Mouse (Mus musculus): ENCODE results near the gene Ccrl2. TPM values are rescaled to one million over a fixed set of nuclear protein-coding genes. Genes with fewer than 3 reads are reported as not detected.
A peak's percentile ranks its signal among the peaks of the same experiment; 100 is the strongest.

The Ccrl2 gene
- 1 to 10 TPM; 3.5 to 3.6 TPM for total RNA-seq (2021)
- long read RNA-seq, experiment 1, transcript Ccrl2-201 (2 exons, 2,459 nt) = major isoform, 6 of 6 reads
- long read RNA-seq, experiment 1, partial matches to known transcripts = 0 of 6 reads
- long read RNA-seq, experiment 1, other reads (novel, unspliced or antisense) = 0 of 6 reads
- long read RNA-seq, experiment 2, transcript Ccrl2-201 (2 exons, 2,459 nt) = major isoform, 6 of 8 reads
- long read RNA-seq, experiment 2, partial matches to known transcripts = 0 of 8 reads
- long read RNA-seq, experiment 2, other reads (novel, unspliced or antisense) = 2 of 8 reads

DNA sequence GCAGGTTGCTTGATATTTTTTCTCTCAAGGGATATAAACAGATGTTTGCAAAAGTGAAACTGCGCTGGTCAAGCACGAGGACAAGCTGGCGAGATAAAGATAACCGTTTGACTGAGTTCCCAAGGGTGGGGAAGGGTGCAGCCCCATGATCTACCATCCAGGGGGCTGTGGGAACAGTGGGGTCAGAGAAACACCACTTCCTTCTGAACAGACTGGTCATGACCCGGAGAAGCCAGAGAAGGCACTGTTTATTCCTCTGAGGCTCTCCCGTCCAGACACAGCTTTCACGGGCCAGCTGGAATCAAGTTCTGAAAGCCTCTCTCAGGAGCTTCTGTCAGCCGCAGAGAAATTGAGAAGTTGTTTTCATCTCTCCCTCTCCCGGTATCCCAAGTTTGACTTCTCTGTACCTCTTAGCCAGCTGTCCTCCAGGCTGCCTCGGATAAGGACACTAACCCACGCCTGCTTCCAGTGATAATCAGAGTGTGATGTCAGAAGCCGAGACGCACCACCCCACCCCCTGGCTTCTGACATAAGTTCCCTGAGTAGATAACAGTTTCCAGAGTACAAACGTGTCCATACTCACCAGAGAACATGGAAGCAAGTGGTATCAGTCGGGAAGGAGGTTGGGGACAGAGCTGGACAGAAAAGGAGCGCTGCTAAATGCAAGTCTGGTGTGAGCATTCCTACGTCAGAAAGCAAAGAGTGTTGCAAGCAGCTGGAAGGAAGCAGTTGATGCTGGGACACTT, at the start of gene Ccrl2:
TSS of gene Ccrl2 (minus strand) at position 722 of the 746 bp plus-strand sequence.
- intact Hi-C loops (cut with DNase I; ENCODE audit: low total_unique reads) = no loop called here
- peak; percentile 27 for DNase-seq

DNA sequence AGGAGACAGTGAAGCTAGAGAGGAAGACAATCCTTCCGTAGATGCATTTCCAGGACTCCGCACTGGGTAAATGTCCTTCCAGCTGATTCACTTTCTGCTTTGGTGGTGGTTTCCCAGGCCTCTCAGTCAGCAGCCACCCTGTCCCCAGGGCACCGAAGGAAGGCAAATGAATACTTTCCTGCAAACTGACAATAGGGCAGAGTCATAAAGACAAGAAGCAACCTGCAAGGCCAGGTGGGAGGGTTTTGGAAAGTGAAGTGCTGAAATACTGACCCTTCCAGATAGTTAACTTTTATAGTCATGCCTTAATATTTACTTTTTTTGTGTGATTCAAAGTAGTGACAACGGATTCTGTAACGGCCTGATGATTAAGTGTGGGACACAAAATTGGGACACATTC, 46.6 kb upstream of the Ccrl2 start:
- no peak for DNase-seq
- intact Hi-C loops (cut with DNase I; ENCODE audit: low total_unique reads) = no loop called here

DNA sequence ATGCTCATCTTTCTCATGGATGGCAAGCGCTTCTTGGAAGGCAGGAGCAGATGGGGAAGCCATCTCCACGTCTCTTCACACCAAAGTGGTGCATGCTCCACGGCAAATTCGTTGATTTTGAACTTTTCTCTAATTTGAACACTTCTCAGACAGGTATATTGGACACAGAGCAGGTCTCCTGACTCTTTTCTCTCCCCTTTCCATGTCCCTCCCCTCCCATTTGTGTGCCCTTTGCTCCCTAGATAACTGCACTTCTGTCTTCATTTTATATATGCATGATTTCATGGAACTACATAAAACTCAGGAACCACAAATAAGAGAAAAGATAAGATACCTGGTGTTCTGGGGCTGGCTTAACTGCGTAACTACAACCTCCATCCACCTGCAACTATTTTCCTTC, 46.0 kb upstream of the Ccrl2 start:
- intact Hi-C loops (cut with DNase I; ENCODE audit: low total_unique reads) = no loop called here
- no peak for DNase-seq

DNA sequence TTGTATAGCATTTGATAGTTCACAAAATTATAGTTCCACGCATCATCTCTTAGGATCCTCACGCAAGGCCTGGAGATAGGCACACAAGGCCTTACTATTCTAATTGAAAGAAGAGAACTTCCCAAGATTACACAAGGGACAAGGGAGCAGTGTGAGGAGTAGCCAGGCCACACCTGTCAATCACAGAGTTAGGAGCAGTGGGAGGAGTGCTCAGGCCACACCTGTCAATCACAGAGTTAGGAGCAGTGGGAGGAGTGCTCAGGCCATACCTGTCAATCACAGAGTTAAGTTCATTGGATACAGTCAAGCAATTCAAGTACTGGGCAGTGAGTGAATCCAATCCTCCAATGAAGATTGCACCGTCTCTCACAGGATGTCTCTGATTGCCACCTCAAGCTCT, 43.1 kb upstream of the Ccrl2 start:
- intact Hi-C loops (cut with DNase I; ENCODE audit: low total_unique reads) = no loop called here
- DNase-seq = no peak

DNA sequence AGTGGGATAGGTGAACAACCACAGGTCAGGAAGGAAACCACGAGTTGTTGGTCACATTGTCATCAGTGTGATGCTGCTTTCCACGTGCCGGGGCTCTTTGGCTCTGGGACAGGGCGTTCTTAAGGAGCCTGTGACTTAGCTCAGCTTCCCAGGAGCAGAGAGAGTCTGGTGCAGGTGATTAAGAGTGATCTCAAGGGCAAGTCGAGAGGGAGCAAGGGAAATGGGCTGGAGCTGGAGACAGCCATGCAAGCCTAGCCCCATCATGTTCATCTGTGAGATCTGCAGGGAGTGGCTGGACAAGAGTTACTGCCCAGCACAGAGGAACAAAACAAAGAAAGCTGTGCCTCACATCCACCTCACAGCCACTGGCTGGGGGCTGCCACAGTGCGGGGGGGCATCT, 40.2 kb upstream of the Ccrl2 start:
- no peak for DNase-seq
- intact Hi-C loops (cut with DNase I; ENCODE audit: low total_unique reads) = loop anchor here (10.0 kb wide), 2 partner anchors 47 to 87 kb away; no protein-coding TSS in a partner anchor

DNA sequence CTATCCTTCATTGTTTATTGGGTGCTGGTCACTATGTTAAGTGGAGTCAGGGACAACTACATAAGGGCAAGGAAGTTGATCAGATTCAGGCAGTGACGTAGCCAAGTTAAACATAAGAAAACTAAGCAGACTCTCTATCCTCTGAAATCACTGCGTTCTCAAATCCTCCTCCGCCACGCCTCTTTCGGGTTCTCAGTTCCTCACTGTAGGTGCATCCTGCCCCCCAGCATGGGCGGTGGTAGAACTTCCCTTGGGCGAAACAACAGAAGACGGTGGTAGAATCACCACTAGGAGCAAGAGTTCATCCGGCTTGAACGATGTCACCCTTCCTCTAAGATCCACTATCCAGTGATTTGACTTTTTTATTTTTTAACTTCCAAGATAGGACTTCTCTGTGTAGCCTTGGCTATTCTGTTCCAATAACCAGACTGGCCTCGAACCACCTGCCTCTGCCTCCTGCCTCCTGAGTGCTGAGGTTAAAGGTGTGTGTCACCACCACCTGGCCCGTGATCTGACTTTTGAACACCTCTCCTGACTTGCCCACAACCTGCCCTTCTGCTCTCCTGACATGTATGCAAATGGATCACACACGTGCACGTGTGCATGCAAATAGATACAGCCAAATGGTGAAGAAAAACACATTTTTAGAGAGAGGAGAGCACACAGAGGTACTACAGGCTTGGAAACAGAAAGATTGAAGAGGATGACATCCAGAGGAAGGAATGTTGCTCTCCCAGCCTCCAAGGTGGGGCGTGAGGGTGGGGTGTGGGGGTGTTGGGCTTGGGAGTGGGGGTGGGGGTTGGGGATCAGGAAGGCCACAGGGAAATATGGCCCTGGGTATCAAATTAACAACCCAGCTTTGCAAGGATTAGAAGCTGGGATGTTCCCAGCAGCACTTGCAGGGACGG, 39.4 kb upstream of the Ccrl2 start:
- intact Hi-C loops (cut with DNase I; ENCODE audit: low total_unique reads) = loop anchor here (10.0 kb wide), 2 partner anchors 48 to 88 kb away; no protein-coding TSS in a partner anchor
- no peak for DNase-seq

DNA sequence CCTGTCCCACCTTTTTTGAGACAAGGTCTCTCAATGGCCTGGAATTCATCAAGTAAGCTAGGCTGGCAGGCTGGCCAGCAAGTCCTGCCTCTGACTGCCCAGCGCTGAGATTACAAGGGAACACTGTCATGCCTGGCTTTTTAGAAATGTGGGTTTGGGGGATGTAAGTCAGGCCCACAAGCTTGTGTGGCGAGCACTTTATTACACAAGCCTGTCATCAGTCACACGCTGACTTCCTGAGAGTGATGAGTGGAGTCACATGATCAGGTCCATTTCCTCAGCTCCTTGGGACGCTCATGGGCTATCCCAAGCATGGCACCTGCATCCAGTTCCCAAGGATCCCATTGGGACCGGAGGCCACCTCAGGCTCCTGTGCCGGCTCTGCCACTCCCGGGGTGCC, 38.4 kb upstream of the Ccrl2 start:
- intact Hi-C loops (cut with DNase I; ENCODE audit: low total_unique reads) = loop anchor here (10.0 kb wide), 2 partner anchors 49 to 89 kb away; no protein-coding TSS in a partner anchor
- no peak for DNase-seq

DNA sequence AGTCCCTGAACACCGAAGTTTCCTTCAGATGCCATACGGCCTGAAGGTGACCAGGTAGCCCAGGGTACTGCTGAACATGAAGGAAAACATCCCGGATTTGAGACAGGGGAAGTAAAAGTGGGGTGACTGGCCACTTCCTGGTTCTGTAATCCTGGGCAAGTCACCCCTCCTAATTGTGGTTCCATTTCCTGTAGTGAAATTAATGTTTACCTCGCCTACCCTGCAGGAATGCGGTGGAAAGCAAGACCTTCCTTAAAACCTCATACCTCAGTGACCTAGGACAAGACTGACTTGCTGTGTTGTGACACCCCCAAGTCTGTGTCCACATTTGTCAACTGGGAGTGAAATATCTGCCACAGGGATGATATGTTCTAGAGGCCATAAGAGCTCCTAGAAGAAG, 37.3 kb upstream of the Ccrl2 start:
- intact Hi-C loops (cut with DNase I; ENCODE audit: low total_unique reads) = loop anchor here (10.0 kb wide), 2 partner anchors 50 to 90 kb away; no protein-coding TSS in a partner anchor
- DNase-seq = no peak

DNA sequence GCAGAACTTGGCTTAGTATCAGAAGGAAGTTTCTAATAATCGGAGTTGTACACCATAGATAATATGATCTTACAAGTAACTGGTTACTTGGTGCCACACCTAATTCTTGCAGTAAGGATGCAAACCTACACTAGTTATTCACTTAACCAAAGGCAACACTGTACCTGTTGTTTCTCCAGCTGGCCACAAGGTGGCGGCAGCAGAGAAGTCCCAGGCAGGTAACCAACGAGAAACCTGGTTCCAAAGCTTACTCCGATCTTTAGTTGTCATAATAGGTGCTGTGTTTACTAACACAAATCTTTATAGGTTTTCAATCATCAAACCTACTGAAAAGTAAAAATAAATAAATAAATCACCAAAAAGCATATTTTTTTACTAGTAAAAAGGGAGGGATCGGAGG, 35.8 kb upstream of the Ccrl2 start:
- intact Hi-C loops (cut with DNase I; ENCODE audit: low total_unique reads) = loop anchor here (10.0 kb wide), 2 partner anchors 52 to 92 kb away; no protein-coding TSS in a partner anchor
- DNase-seq = peak; percentile 55

DNA sequence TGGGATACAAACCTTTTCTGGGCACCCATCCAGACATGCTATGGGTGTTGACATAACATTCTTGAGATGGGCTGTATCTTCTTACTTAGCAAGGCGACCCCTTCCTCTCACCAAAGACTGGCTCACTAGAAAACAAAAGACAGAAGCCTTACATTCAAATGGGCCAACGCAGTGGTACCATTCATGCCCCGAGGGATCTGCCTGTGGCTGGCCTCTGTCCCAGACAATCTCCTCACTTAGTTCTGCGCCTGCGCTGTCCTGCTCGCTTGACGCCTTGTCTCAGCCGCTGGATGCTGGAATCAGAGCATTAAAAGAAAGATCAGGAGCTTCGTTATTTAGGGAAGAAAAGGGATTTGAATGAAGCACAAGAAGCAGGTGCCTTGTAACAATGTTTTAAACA, 35.3 kb upstream of the Ccrl2 start:
- DNase-seq = peak; percentile 38
- intact Hi-C loops (cut with DNase I; ENCODE audit: low total_unique reads) = loop anchor here (10.0 kb wide), 2 partner anchors 52 to 92 kb away; no protein-coding TSS in a partner anchor

DNA sequence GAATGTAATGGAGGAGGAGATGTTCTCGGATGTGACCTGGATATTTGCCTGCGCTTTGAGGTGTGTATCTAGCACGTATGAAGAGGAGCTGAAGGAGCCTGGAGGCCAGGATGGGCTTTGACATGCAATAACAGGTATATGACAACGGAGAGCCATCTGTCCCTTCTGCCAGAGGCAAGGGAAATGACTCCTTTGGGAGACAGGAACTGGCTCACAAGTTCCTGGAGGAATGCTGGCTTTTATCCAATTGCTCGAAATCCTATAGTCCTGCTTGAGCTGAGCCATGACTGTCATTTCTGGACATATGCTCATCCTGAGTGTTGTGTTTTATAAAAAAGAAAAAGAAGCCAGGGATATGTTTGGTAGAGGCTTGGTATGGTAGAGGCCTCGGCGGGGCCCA, 31.6 kb upstream of the Ccrl2 start:
- intact Hi-C loops (cut with DNase I; ENCODE audit: low total_unique reads) = no loop called here
- DNase-seq = no peak

DNA sequence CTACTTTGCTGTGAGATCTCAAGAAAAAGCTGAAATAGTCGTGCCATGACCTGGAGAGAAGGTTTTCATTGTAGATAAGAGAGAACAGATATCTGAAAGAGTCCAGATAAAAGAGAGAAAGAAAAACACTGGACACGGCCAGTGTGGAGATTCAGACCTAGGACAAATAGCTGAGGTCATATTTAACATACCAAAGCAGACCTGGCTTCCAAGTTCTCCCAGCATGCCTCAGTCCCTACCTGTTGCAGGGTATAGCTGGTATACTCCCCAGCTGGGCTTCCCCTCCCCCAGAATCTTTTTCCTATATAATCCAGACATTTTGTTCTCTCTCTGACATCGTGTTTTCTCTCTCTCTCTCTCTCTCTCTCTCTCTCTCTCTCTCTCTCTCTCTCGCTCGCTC, 30.6 kb upstream of the Ccrl2 start:
- intact Hi-C loops (cut with DNase I; ENCODE audit: low total_unique reads) = no loop called here
- no peak for DNase-seq

DNA sequence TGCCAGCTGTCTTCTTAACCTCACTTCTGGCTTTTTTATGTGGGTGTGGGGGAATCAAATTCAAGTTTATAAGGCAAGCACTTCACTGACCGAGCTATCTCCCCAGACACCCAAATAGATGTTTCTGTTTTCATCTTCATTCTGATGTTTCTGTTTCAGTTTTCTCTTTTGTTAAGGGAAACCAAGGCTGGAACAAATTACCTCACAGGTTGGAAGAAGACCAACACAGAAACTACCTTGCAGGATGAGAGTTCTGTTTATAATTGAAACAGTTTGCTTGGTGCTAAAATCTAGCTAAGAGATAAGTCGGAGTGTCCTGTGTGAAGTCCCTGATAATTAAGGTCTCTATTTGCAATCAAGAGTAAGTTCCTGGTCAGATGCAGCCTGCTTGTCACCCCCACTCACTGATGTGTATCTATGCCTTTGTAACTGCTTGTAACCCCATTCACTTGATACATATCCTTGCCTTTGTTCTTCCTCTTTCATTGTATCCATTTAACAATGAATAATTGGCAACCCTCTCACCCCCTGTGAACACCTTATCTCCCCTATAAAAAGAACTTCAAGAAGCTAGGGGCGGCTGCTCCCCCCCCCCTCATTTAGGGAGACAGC, 29.8 kb upstream of the Ccrl2 start:
- no peak for DNase-seq
- intact Hi-C loops (cut with DNase I; ENCODE audit: low total_unique reads) = no loop called here

DNA sequence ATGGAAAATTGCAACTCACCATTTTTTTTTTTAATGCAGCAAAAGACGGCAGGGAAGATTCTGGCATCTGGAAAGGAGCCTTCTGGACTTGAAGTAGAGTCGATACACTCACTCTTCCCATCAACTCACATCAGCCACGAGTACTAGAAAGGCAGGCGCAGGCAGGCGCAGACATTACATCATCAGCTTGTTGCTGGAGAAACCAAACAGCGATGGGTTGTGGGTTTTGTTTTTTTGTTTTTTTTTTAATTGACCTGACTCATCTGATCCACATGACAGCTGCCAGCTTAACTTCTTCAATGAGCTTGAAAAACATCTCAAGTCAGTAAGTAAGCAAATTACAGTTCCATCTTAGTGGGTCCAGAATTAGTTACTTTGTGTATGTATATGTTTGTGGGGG, 28.8 kb upstream of the Ccrl2 start:
- intact Hi-C loops (cut with DNase I; ENCODE audit: low total_unique reads) = no loop called here
- DNase-seq = no peak

DNA sequence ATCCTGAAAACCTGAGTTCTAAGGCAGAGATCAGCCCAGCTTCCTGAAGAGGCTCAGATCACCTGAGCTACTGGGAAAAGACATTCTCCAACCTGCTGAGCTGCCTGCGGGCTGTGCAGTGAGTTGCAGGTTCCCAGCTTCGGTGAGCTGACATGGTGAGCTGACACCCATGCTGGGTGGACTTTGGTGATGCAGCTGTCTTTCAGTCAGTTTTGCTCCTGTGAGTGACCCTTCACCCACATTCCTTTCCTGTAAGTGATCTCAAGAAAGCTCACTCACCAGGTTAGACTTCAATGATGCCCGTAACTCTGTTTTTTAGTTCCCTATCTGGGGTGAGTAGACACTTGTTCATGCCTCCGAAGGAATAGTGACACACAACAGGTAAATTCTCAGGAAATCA, 28.0 kb upstream of the Ccrl2 start:
- DNase-seq = no peak
- intact Hi-C loops (cut with DNase I; ENCODE audit: low total_unique reads) = no loop called here

DNA sequence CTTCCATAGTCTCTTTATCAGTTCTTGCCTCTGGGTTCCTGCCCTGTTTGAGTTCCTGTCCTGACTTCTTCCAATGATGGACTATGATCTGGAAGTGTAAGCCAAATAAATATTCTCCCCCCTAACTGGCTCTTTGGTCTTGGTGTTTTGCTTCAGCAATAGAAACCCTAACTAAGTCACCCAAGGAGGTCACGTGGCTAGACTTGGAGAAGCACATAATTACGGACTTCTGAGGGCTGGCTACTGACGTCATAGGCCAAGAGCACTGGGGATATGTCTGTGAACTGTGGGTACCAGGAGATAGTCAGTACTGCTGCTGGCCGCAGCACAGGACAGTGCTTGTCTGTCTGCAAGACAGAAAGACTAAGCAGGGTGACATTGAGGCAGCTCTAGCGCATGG, 24.4 kb upstream of the Ccrl2 start:
- intact Hi-C loops (cut with DNase I; ENCODE audit: low total_unique reads) = no loop called here
- DNase-seq = no peak

DNA sequence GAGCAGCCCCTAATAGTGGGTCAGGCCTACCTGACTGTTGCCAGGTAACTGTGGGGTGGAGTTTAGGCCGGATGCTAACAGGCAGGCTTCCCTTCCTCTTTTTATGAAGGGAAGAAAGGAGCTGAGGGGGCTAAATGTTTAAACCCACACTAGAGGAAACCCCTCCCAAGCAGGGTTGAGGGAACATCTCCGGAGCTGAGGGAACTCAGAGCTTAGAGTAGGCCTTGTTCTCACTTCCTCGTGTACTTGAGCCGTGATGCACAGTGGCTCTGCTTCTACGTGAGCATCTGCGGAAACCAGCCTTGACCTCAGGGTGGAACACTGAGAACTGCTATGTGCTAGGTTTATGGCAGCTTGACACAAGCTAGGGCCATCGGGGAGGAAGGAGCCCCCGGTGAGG, 23.5 kb upstream of the Ccrl2 start:
- intact Hi-C loops (cut with DNase I; ENCODE audit: low total_unique reads) = no loop called here

DNA sequence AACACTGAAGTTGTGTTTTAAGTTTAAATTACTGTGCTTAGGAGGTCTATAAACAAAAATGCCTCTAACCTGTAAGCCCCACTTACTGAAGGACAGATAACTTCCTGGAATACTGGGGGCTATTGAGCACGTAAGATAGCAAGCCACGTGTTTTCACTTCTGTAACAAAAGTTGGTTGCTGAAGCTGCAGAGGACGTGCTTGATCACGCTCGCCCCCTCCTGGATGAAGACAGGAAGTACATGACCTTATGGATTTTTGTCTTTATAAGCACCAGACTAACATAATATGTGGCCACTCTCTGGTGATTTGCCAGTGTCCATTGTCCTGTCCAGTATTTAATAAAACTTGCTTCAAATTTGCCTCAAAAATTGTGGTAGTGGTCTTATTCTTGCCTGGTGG, 20.4 kb upstream of the Ccrl2 start:
- intact Hi-C loops (cut with DNase I; ENCODE audit: low total_unique reads) = no loop called here
- DNase-seq = no peak

More for the DNA sequence above, 23.5 kb upstream of the Ccrl2 start:
- no peak for DNase-seq

DNA sequence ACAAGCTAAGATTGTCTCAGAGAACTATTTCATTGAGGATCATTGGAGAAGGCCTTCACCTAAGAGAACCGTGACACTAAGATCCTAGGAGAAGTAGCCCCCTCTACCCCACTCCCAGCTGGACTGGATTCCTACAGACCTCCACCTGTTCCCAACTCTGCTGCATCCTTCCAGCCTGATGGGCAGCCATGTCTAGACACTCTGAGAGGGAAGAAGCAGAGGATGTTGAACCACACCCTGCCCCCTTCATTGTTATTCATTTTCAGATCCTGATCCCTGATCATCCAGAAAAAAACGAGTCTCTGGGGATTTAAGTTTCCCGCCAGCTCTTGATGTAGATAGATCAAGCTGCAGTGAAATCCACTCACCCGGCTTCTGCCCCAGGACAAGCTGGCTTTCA, 15.7 kb upstream of the Ccrl2 start:
- intact Hi-C loops (cut with DNase I; ENCODE audit: low total_unique reads) = no loop called here
- DNase-seq = no peak
